Mouse (Mus musculus) midbrain, embryonic 11.5 days (tissue): ENCODE measurements around the gene Slc6a8. TPM values are rescaled to one million over a fixed set of nuclear protein-coding genes. Genes with fewer than 3 reads are reported as not detected.

Source experiments
- ATAC-seq: fragments of 200-750 bp; cut with Nextera tagmentation; 2 replicates; pipeline ENCODE4 v1.8.0; 2017; ENCODE audit warnings: moderate TSS enrichment, moderate library complexity; ENCODE audit not compliant: low FRiP score
- DNase-seq: peaks from one replicate; pipeline ENCODE4 v3.0.0; 2015; ENCODE audit warnings: low spot score; ENCODE audit errors: missing footprints
- H3K27ac ChIP-seq: fragments of 300-500 bp; sonication (generic); 2 replicates; pipeline ENCODE4 v1.5.1; 2014; ENCODE audit warnings: low read depth, low read length
- H3K27me3 ChIP-seq: fragments of 300-500 bp; sonication (generic); 2 replicates; pipeline ENCODE4 v1.6.1; 2014; ENCODE audit warnings: mild to moderate bottlenecking, low read length, moderate library complexity, mixed read lengths; ENCODE audit not compliant: control insufficient read depth, insufficient read depth
- H3K36me3 ChIP-seq: fragments of 300-500 bp; sonication (generic); 2 replicates; pipeline ENCODE4 v1.6.1; 2014; ENCODE audit warnings: mild to moderate bottlenecking, low read length, moderate library complexity, mixed read lengths; ENCODE audit not compliant: control insufficient read depth, insufficient read depth
- H3K4me1 ChIP-seq: fragments of 300-500 bp; sonication (generic); 2 replicates; pipeline ENCODE4 v1.6.1; 2014; ENCODE audit warnings: low read length; ENCODE audit not compliant: control insufficient read depth, insufficient read depth
- H3K4me2 ChIP-seq: fragments of 300-500 bp; sonication (generic); 2 replicates; pipeline ENCODE4 v1.6.1; 2014; ENCODE audit warnings: mild to moderate bottlenecking, moderate library complexity
- H3K4me3 ChIP-seq: fragments of 300-500 bp; sonication (generic); 2 replicates; pipeline ENCODE4 v1.5.1; 2014; ENCODE audit warnings: low read depth, low read length
- H3K9ac ChIP-seq: fragments of 300-500 bp; sonication (generic); 2 replicates; pipeline ENCODE4 v1.6.1; 2014; ENCODE audit warnings: low read length
- H3K9me3 ChIP-seq: fragments of 300-500 bp; sonication (generic); 2 replicates; pipeline ENCODE4 v1.6.1; 2016; ENCODE audit warnings: low read length; ENCODE audit not compliant: control insufficient read depth
- WGBS: fragments of 180-500 bp; shearing (Covaris S2); extraction: QIAGEN DNeasy Blood & Tissue Kit; methylation state at CpG from one replicate; pipeline ENCODE4 v1.1.7; 2014; 5-methylcytosine and 5-hydroxymethylcytosine counted together
- polyA plus RNA-seq: library from polyadenylated mRNA; unstranded; fragments of >200 nt; fragmentation: Nextera tagmentation; extraction: Ambion mirVana; gene quantifications from 2 replicates; pipeline ENCODE4 v1.2.1, GENCODE M21; 2014

Slc6a8 gene
- polyA plus RNA-seq, 1 experiment from 2014 or later = 6.0 TPM

DNA sequence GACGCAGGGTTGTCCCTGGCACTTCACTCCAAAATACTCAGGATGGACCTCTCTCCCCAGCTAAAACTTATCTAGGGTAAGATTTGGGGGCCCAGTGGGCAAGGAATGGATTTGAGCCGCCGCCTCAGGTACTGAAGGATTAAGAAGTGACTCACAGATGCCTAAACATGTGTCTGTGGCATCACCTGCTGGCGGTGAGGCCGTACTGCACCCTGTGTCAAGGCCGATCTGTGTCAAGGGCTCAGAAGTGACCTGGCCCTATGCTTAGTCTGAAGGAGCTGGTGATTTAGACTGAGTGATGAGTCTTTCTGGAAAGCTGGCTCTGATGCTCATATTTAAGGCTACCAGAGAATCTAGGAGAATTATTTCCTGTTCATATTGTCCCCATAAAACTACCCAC lies 18.8 kb upstream of the Slc6a8 start:
- Histone ChIP-seq H3K4me3 (no peak overlapping the region), H3K9ac (no peak overlapping the region), H3K4me1 (peaks cover 2% of the 10 kb centered on the region; the same call in 1 of the 2 replicates), H3K27me3 (no peaks in the 10 kb centered on the region; the same call in 1 of the 2 replicates), H3K36me3 (no peaks in the 10 kb centered on the region), H3K4me2 (no peak overlapping the region), H3K27ac (no peak overlapping the region), H3K9me3 (no peaks in the 10 kb centered on the region)
- 16% methylated on average over 6 of the region's 6 CpGs for WGBS
- peak; percentile 63; the same call in 1 of the 2 replicates for ATAC-seq
- peak; percentile 94 for DNase-seq

DNA sequence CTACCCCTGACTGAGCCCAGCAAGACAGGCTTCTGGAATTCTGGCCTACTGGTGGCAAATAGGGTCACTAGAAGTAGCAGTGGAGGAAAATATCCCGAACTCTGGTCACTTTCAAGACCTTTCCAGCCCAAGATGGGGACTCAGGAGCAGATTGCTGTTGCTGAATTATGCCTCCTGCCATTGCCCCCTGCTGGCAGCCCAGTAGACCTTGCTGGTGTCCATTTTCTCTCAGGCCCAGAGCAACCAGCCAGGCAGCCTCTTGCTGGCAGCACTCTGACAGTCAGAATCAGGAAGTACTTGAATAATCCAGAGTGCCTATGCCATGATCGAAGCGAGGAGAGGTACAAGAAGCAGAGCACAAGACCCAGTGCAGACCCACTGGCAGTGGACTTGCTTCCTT lies 17.4 kb upstream of the Slc6a8 start:
- Histone ChIP-seq H3K9me3 (no peaks in the 10 kb centered on the region), H3K4me1 (peaks cover 3% of the 10 kb centered on the region; the same call in 1 of the 2 replicates), H3K36me3 (no peaks in the 10 kb centered on the region), H3K27me3 (no peaks in the 10 kb centered on the region; the same call in 1 of the 2 replicates), H3K4me2 (no peak overlapping the region), H3K27ac (no peak overlapping the region), H3K9ac (no peak overlapping the region), H3K4me3 (no peak overlapping the region)
- ATAC-seq = no peak
- WGBS = 77% methylated on average over 3 of the region's 3 CpGs
- DNase-seq = no peak

DNA sequence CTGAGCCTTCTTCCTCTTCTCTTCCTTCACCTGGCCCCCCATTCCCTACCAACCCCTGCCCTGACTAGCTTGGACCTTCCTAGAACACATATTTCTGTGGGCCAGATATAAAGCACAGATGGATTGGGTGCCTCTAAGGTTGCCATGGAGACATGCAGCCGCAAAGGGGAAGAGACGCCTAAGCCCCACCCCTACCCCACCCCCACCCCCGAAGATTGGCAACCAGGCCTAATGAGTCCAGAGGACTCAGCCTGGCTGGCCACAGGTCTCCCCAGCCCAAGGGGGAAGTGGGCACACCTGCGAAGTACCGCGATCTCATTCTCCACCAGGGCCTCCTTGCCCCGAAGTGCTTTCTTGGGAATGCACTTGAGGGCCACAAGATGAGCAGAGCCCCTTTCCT lies 14.6 kb upstream of the Slc6a8 start:
- H3K36me3 ChIP-seq = no peaks in the 10 kb centered on the region
- ATAC-seq (no peak), DNase-seq (no peak)
- 47% methylated on average over 7 of the region's 7 CpGs for WGBS
- no peak overlapping the region for H3K4me3 ChIP-seq
- H3K9me3 ChIP-seq = no peaks in the 10 kb centered on the region
- H3K4me1 ChIP-seq = peaks cover 3% of the 10 kb centered on the region; the same call in 1 of the 2 replicates
- H3K9ac ChIP-seq = no peak overlapping the region
- no peaks in the 10 kb centered on the region; the same call in 1 of the 2 replicates for H3K27me3 ChIP-seq
- H3K4me2 ChIP-seq = no peak overlapping the region
- no peak overlapping the region for H3K27ac ChIP-seq

DNA sequence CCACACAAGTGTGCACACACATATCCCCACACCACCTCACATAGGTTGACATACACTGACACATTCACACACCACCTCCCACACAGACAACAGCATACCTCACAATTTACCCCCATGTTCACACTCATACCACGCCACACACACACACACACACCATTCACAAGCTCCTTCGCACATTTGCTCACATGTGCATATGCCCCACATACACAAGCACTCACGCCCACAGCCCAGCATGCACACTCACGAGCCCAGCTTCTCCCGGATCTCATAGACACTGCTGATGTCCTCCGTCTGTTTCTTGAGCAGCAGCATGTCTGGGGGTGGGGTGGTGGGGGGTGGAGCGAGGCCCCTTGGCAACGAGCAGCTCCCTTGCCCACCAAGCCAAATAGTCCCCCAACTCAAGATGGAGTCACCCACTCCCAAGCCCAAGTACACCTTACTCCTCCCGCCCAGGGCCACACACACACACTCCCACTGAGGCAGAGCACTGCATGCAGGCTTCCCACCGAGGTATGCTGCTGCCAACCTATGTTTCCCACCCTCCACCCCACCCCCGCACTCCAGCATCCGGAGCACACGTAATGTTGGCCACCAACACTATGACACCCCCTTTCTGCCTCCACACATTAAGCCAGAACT lies 13.9 kb upstream of the Slc6a8 start:
- H3K27ac ChIP-seq = no peak overlapping the region

DNA sequence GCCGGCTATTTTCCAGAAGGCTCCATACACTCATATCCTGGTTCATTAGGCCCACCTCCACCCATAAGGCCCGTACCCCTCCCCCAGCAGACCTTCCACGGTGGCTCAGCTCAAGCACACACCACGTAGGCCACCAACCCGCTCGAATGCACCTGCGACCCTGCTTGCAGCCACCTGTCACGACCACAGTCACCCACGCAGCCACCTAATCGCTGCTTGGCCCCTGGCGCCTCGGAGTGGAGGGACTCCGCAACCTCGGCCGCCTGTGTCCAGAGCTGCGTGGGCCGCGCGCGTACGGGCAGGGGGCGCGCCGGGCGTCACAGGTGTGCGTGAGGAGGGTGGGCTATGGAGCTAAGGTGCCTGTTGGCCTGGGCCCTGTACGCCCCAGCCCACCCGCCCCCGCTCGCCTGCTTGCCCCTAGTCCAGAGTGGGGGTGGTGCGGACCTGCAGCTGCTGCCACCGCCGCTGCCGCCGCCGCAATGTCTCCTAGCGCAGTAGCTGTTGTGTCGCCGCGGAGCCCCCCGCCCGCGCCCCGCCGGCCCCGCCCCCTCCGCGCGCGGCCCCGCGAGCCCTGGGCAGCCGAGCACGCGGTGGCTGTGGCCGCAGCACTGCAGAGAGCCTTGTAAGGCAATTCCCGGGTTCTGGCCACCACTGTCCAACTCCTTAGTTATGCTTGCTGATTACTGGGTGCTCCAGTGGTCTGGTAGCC lies 13.2 kb upstream of the Slc6a8 start, which contains the start of gene Pnck:
TSS of gene Pnck (minus strand) at position 543 of the 709 bp plus-strand sequence.
- Histone ChIP-seq H3K36me3 (no peaks in the 10 kb centered on the region), H3K9me3 (no peaks in the 10 kb centered on the region), H3K9ac (peak within 1 kb of the TSS; percentile 59), H3K27me3 (no peaks in the 10 kb centered on the region), H3K4me2 (peak within 1 kb of the TSS; percentile 62), H3K27ac (no peak within 1 kb of the TSS), H3K4me1 (peaks cover 3% of the 10 kb centered on the region; the same call in 1 of the 2 replicates), H3K4me3 (peak within 1 kb of the TSS; percentile 45)
- peak; percentile 73 for ATAC-seq
- WGBS = 21% methylated on average over 47 of the region's 57 CpGs
- DNase-seq = peak; percentile 93

More for the DNA sequence above, 13.9 kb upstream of the Slc6a8 start:
- Histone ChIP-seq H3K4me3 (peak overlapping the region; percentile 45), H3K27me3 (no peaks in the 10 kb centered on the region), H3K9ac (peak overlapping the region; percentile 59; the same call in 1 of the 2 replicates), H3K9me3 (no peaks in the 10 kb centered on the region), H3K4me1 (peaks cover 3% of the 10 kb centered on the region; the same call in 1 of the 2 replicates), H3K4me2 (peak overlapping the region; percentile 62), H3K36me3 (no peaks in the 10 kb centered on the region)
- 65% methylated on average over 13 of the region's 13 CpGs for WGBS
- no peak for DNase-seq
- ATAC-seq = peak; percentile 45

DNA sequence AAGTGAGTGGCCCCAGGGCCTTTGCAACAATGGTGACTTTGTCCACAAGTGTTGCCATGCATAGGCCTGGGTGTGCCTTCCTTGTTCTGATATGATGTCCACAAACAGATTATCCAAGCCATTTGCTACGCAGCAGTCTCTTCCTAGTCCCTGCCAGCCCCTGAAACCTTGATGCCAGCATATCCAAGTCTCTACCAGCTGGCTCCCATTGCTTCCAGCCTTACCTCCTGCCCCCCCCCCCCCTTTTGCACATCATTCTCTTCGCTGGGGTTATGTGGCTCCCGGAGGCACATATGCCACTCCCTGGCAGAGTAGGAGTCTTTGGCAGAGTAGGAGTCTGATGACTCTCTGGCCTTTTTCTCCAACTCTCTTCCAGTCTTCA lies 12.7 kb upstream of the Slc6a8 start:
- DNase-seq = no peak
- Histone ChIP-seq H3K27me3 (no peaks in the 10 kb centered on the region), H3K9me3 (no peaks in the 10 kb centered on the region), H3K4me3 (peak overlapping the region; percentile 45), H3K4me1 (peaks cover 3% of the 10 kb centered on the region; the same call in 1 of the 2 replicates), H3K27ac (no peak overlapping the region), H3K36me3 (no peaks in the 10 kb centered on the region), H3K4me2 (peak overlapping the region; percentile 62), H3K9ac (peak overlapping the region; percentile 59)
- 74% methylated on average over 3 of the region's 3 CpGs for WGBS
- no peak for ATAC-seq

DNA sequence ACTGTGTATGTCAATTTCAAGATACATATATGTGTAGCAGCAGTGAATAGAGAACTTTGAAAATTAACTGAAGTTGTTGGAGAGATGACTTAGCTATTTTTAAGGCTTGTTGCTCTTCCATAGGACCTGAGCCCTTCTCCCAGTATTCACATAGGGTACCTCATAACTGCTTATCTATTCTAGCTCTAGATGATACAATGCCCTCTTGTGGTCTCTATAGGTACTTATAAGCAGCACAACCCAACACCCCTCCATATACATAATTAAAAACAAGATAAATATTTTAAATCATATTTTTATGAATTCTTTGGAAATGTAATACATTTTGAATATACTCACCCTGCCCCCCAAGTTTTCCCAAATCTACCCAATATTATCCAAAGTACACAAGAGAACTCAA lies 9.8 kb upstream of the Slc6a8 start:
- Histone ChIP-seq H3K27ac (no peak overlapping the region), H3K27me3 (no peaks in the 10 kb centered on the region), H3K4me1 (peaks cover 3% of the 10 kb centered on the region; the same call in 1 of the 2 replicates), H3K9ac (no peak overlapping the region), H3K9me3 (no peaks in the 10 kb centered on the region), H3K36me3 (no peaks in the 10 kb centered on the region), H3K4me2 (no peak overlapping the region), H3K4me3 (no peak overlapping the region)
- ATAC-seq (no peak), DNase-seq (no peak)

DNA sequence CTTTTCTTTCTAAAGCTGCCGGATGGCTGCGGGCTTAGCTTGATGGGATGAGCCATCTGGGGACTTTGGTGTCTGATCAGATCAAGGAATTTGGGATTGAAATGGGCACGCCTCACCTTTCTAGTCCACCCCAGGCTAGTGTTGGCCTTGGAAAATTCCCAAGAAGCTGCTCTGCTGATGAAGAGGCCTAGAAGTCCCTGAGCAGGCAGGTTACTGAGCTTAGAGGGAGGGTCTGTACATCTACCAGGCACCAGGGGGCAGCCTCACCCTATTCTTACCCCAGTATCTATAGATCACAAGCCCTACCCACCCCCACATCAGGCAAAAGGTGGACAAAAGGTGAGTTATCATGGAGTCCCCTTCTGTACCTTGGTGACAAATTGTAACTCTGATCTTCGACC lies 919 bp upstream of the Slc6a8 start:
- DNase-seq = peak; percentile 87
- Histone ChIP-seq H3K27me3 (no peaks in the 10 kb centered on the region), H3K27ac (no peak overlapping the region), H3K4me3 (no peak overlapping the region), H3K4me1 (peaks cover 3% of the 10 kb centered on the region; the same call in 1 of the 2 replicates), H3K36me3 (no peaks in the 10 kb centered on the region; the same call in 1 of the 2 replicates), H3K9me3 (no peaks in the 10 kb centered on the region), H3K4me2 (no peak overlapping the region), H3K9ac (no peak overlapping the region)
- peak; percentile 59; the same call in 1 of the 2 replicates for ATAC-seq
- 75% methylated on average over 4 of the region's 4 CpGs for WGBS

DNA sequence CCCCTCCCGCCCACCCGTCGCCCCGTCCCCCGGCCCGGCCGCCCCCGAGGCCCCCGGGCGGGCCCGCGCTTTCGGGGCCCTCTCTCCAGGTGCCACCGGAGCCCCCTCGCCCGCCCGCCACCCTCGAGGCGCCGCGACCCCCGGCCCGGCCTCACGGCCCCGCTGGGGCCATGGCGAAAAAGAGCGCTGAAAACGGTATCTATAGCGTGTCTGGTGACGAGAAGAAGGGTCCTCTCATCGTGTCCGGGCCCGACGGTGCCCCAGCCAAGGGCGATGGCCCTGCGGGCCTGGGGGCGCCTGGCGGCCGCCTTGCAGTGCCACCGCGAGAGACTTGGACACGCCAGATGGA lies 643 bp downstream of the Slc6a8 start:
- Histone ChIP-seq H3K9me3 (no peaks in the 10 kb centered on the region), H3K27me3 (no peaks in the 10 kb centered on the region), H3K9ac (peak overlapping the region; percentile 70), H3K36me3 (no peaks in the 10 kb centered on the region; the same call in 1 of the 2 replicates), H3K4me2 (peak overlapping the region; percentile 68), H3K27ac (no peak overlapping the region), H3K4me1 (peaks cover 3% of the 10 kb centered on the region; the same call in 1 of the 2 replicates), H3K4me3 (peak overlapping the region; percentile 57)
- 3% methylated on average over 13 of the region's 42 CpGs for WGBS
- DNase-seq (no peak), ATAC-seq (peak; percentile 6; the same call in 1 of the 2 replicates)
